Mouse (Mus musculus): ENCODE measurements around the gene Setd1b. TPM values are rescaled to one million over a fixed set of nuclear protein-coding genes. Genes with fewer than 3 reads are reported as not detected.

Gene Setd1b
- total and polyA plus RNA-seq, 3 experiments = 0.50 to 9.1 (median 2.3) TPM

- Histone ChIP-seq H3K4me1 (ENCODE audit: control insufficient read depth in 1 of 2, insufficient read depth in 2 of 2) (peaks cover 10 to 59% of the 10 kb centered on the region in 2 experiments), H3K36me3 (replicated peaks in 1 of 2; ENCODE audit: control insufficient read depth in 1 of 2, insufficient read depth in 1 of 2, low read length in 1 of 2) (peaks cover 25 to 51% of the 10 kb centered on the region in 2 experiments)
Measured at GRCm38 (mm10) chr5:123135471-123136360, 6.3 kb upstream of the Setd1b start.

GRCm38 (mm10) chr5:123136361-123137043, 5.5 kb upstream of the Setd1b start:
- H3K79me2 ChIP-seq (replicated peaks; ENCODE audit: control insufficient read depth, extremely low read depth, insufficient read depth, poor library complexity, severe bottlenecking) = peaks cover 41% of the 10 kb centered on the region
- DNase-seq (ENCODE audit: extremely low read depth) = no peak
- no peaks in the 10 kb centered on the region for H3K27me3 ChIP-seq (replicated peaks)
- in situ Hi-C loops (cut with MboI; ENCODE audit: low pct_ligation_motif_present, low pct_unique_long_range_greater_than_20kb, low sequenced_read_pairs) (no loop called here), dilution Hi-C loops (cut with MboI; ENCODE audit: extremely low pct_ligation_motif_present, extremely low pct_unique_long_range_greater_than_20kb, low sequenced_read_pairs) (no loop called here)
- peak overlapping the region; percentile 92 for H3K4me2 ChIP-seq (ENCODE audit: insufficient read depth, low read depth, poor library complexity, severe bottlenecking)
- H3K27ac ChIP-seq (ENCODE audit: insufficient read depth, low read depth) = peak overlapping the region; percentile 99; the same call in 1 of the 2 replicates
- H3K4me3 ChIP-seq (replicated peaks in 1 of 3; ENCODE audit: low read depth in 2 of 3, low read length in 2 of 3, poor library complexity in 1 of 3) = peak overlapping the region in 2 of 3 experiments; percentile 76 to 86
- H3K9ac ChIP-seq (ENCODE audit: insufficient read depth, low read depth) = peak overlapping the region; percentile 100
- H3K9me3 ChIP-seq (replicated peaks; ENCODE audit: low read length) = no peaks in the 10 kb centered on the region
- H3K4me1 ChIP-seq (ENCODE audit: control insufficient read depth in 1 of 2, insufficient read depth in 2 of 2) = peaks cover 10 to 53% of the 10 kb centered on the region in 2 experiments
- peaks cover 25 to 51% of the 10 kb centered on the region in 2 experiments for H3K36me3 ChIP-seq (replicated peaks in 1 of 2; ENCODE audit: control insufficient read depth in 1 of 2, insufficient read depth in 1 of 2, low read length in 1 of 2)
- TF ChIP-seq CHD2 (IDR thresholded peaks at IDR 0.05; ENCODE audit: low read length) (peak; percentile 27; the same call in 1 of the 2 replicates), MXI1 (IDR thresholded peaks at IDR 0.05; ENCODE audit: low read depth, low read length) (peak; percentile 35; the same call in 1 of the 2 replicates), BHLHE40 (IDR thresholded peaks at IDR 0.05; ENCODE audit: low read depth, low read length) (peak; percentile 83), NRF1 (IDR thresholded peaks at IDR 0.05; ENCODE audit: low read depth, low read length) (no peak)

More at GRCm38 (mm10) chr5:123135471-123136360, 6.3 kb upstream of the Setd1b start:
- no peak overlapping the region for H3K9ac ChIP-seq (ENCODE audit: insufficient read depth, low read depth)
- in situ Hi-C loops (cut with MboI; ENCODE audit: low pct_ligation_motif_present, low pct_unique_long_range_greater_than_20kb, low sequenced_read_pairs) = no loop called here
- H3K4me2 ChIP-seq (ENCODE audit: insufficient read depth, low read depth, poor library complexity, severe bottlenecking) = peak overlapping the region; percentile 92
- H3K4me3 ChIP-seq (replicated peaks in 1 of 3; ENCODE audit: low read depth in 2 of 3, low read length in 2 of 3, poor library complexity in 1 of 3) = peak overlapping the region in 1 of 3 experiments; percentile 76
- DNase-seq (ENCODE audit: extremely low read depth) = no peak
- peaks cover 47% of the 10 kb centered on the region for H3K79me2 ChIP-seq (replicated peaks; ENCODE audit: control insufficient read depth, extremely low read depth, insufficient read depth, poor library complexity, severe bottlenecking)
- no peak for TF ChIP-seq SIN3A (IDR thresholded peaks at IDR 0.05; ENCODE audit: low read length)
- no peak for TF ChIP-seq POLR2AphosphoS2 (IDR thresholded peaks at IDR 0.05; ENCODE audit: low read depth, low read length)
- no peak for TF ChIP-seq MYC (IDR thresholded peaks at IDR 0.05; ENCODE audit: low read depth, low read length)
- no peak for TF ChIP-seq NRF1 (IDR thresholded peaks at IDR 0.05; ENCODE audit: low read depth, low read length)
- TF ChIP-seq UBTF (IDR thresholded peaks at IDR 0.05; ENCODE audit: low read depth, low read length) = no peak
- TF ChIP-seq E2F4 (IDR thresholded peaks at IDR 0.05; ENCODE audit: insufficient replicate concordance, low read depth, low read length) = no peak
- no peak for TF ChIP-seq MXI1 (IDR thresholded peaks at IDR 0.05; ENCODE audit: low read depth, low read length)
- TF ChIP-seq SMC3 (IDR thresholded peaks at IDR 0.05; ENCODE audit: low read depth, low read length) = no peak
- TF ChIP-seq MAX (IDR thresholded peaks at IDR 0.05; ENCODE audit: low read length) = no peak
- dilution Hi-C loops (cut with MboI; ENCODE audit: extremely low pct_ligation_motif_present, extremely low pct_unique_long_range_greater_than_20kb, low sequenced_read_pairs) = no loop called here
- no peaks in the 10 kb centered on the region for H3K9me3 ChIP-seq (replicated peaks; ENCODE audit: low read length)
- no peaks in the 10 kb centered on the region for H3K27me3 ChIP-seq (replicated peaks)
- no peak overlapping the region for H3K27ac ChIP-seq (ENCODE audit: insufficient read depth, low read depth)
